Mouse (Mus musculus) erythroid progenitor cell, adult 5-6 weeks (primary cell): ENCODE data around the gene Mlip. TPM values are rescaled to one million over a fixed set of nuclear protein-coding genes. Genes with fewer than 3 reads are reported as not detected.

Source experiments
- total RNA-seq, 2 experiments: library from RNA; stranded (forward) in 1 of 2; stranded (reverse) in 1 of 2; fragments of 150-400 nt in 1 of 2; fragments of 186-747, 209-891 nt in 1 of 2; gene quantifications; 2 replicates each; pipeline versions ENCODE4 v1.2.3 to v1.2.4; 2015 to 2017; ENCODE audit warnings: low replicate concordance in 2 of 2

The Mlip gene
- total RNA-seq, 2 experiments from 2014 or later: not detected

Other genes starting within 250 kb of the Mlip start
- 5.0 and 6.5 TPM in 2 replicates for gene Lrrc1, start 191.9 kb upstream of the Mlip start, total RNA-seq (2015; ENCODE audit: low replicate concordance)
- gene Lrrc1, start 191.9 kb upstream of the Mlip start, total RNA-seq (2017; ENCODE audit: low replicate concordance): 2.3 and 2.8 TPM in 2 replicates